Mouse (Mus musculus) kidney, adult 9 months (tissue): ENCODE results near the gene Defb5.
"Not testable (repeated sequence)": the region's sequence is repeated elsewhere in the genome, so short reads cannot be mapped to it uniquely, and the experiment has no call there.

Experiments used
- DNase-seq: peaks from one replicate; pipeline ENCODE4 v3.0.0; 2022

Defb5 gene

DNA sequence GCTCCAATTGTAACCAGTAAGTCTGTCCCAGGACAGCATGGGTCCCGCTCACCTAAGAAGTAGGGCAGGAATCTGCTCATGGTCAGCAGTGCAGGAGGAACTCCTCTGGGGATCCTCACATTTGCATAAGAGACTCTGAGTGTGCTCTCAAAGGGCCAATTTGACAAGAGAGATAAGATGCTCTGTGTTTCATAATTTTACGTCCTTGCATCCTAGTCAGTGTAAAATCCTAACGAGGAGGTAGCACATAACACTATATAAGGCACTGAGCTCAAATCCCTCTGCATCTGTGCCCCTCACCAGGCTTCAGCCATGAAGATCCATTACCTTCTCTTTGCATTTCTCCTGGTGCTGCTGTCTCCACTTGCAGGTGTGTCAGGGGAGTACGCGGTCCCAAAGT is at the start of gene Defb5:
Gene Defb5 (plus strand): TSS at position 301 of the 400 bp plus-strand sequence.
- DNase-seq = no peak

DNA sequence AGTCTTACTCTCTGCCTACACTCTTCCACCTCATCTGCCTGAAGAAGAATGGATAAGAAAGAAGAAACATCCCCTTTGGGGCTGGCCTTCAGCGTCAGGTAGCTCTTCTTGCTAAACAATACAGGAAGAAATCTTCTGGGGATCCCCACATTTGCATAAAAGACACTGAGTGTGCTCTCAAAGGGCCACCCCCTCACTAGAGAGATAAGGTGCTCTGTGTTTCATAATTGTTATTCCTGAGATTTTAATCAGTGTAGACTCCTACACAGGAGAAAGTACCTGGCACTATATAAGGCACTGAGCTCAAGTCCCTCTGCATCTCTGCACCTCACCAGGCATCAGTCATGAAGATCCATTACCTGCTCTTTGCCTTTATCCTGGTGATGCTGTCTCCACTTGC is 22.2 kb upstream of the Defb5 start, which contains the start of gene Defb6:
Gene Defb6 (plus strand): TSS at position 318 of the 400 bp plus-strand sequence.
- DNase-seq = no peak

DNA sequence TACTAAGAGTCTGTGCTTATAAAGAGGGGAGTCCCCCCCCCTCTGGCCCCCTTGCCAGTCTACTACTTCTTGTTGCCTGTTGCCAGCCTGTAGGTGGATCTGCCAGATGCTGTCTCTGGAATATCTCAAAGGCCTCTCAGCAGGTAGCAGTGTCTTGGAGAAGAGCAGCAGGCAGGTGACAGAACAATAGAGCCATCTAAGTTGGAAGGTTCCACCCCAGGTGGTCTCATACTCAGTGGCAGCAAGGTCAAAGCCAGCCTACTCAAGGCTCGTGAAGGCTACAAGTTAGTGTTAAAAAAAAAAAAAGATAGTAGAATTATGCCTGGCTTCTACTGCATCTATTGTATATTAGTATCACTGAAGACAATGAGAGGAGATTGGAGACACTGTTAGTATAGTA is 9.3 kb upstream of the Defb5 start:
- DNase-seq = no peak

DNA sequence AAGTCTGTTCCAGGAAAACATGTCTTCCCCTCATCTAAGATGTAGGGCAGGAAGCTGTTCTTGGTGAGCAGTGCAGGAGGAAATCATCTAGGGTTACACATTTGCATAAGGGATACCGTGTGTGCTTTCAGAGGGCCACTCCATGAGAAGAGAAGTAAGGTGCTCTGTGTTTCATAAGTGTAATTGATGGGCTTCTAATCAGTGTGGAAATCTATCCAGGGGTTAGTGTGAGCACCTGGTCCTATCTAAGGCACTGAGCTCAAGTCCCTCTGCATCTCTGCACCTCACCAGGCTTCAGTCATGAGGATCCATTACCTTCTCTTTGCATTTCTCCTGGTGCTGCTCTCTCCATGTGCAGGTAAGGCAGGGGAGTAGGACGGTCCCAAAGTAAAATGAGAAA is 7.8 kb upstream of the Defb5 start, which contains the start of gene Defb46:
Gene Defb46 (plus strand): TSS at position 301 of the 400 bp plus-strand sequence.
- DNase-seq = no peak

DNA sequence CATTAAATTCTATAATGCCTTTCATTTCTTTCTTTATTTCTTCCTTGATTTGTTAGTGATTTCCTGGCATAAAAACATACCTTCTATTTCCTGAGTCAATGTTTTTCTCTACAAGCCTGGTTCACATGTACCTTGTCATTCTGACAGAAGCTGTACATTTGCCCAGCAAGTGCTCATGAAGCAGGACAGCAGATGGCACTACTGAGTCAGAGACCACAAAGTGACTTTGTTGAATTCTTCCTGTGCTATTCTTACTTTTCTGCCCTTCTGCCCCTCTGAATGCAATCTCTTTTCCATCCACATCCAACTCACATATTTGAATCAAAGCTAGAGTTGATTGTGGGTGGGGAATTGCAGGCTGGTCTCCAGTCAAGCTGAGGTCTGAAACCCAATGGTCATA is 10.8 kb downstream of the Defb5 start:
- no peak for DNase-seq

DNA sequence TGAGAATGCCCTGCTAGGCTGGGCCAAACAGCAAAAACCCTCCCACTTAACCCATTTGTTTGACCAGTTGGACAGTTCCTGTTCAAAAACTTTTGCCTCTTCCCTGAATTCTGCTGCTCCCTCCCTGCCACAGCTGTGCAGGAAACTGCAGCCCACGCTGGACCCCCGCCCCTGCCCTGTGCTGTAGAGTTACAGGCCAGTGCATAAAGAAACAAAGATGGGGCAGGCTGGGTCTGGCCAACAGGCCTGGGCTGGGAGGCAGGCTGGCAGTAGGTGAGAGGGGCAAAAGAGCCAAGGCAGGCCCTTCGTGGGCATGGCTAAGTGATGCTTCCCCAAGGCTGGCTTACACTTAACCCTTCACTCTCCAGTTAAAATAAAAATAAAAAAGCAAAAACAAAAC is 12.3 kb downstream of the Defb5 start:
- no peak for DNase-seq

DNA sequence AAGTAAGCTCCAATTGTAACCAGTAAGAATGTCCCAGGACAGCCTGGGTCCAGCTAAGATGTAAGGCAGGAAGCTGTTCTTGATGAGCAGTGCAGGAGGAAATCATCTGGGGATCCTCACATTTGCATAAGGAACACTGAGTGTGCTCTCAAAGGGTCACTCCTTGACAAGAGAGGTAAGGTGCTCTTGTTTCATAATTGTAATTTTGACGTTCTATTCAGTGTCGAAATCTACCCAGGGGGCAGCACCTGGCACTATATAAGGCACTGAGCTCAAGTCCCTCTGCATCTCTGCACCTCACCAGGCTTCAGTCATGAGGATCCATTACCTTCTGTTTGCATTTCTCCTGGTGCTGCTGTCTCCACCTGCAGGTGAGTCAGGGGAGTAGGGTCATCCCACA is 45.7 kb downstream of the Defb5 start, which contains the start of gene Defb3:
Gene Defb3 (plus strand): TSS at position 301 of the 400 bp plus-strand sequence.
- not testable (repeated sequence) for DNase-seq

DNA sequence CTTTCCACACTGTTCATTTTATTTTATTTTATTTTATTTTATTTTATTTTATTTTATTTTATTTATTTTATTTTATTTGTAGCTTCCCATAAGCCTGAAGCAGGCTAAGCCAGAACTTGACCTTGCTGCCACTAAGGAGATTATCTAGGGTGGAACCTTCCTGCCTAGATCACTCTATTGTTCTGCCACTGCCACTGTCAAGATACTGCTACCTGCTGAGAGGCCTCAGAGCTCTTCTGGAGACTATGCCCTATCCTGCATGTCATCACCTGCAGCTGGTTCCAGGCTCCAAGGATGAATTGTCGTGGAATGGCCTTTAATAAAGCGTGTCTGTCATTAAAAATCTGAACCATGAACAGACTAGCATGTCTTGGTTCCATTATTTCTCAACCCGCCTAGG is 51.0 kb downstream of the Defb5 start:
- DNase-seq = not testable (repeated sequence)
